Mouse (Mus musculus) spleen, adult 2 months (tissue): ENCODE results near the gene Ercc1.

ENCODE experiments used
- CTCF ChIP-seq: fragments of 200-500 bp; IDR thresholded peaks from 2 replicates; pipeline ENCODE4 v1.5.1; 2011; ENCODE audit warnings: mild to moderate bottlenecking, inconsistent platforms; ENCODE audit not compliant: insufficient read depth, insufficient read length, insufficient replicate concordance; ENCODE audit errors: extremely low read depth
- POLR2A ChIP-seq: fragments of 200-500 bp; IDR thresholded peaks from 2 replicates; pipeline ENCODE4 v1.6.1; 2011; ENCODE audit warnings: low read depth, low read length, inconsistent platforms

GRCm38 (mm10) chr7:19378049-19378448, 33.5 kb downstream of the Ercc1 start:
- TF ChIP-seq CTCF (no peak), POLR2A (no peak)
